Mouse (Mus musculus): ENCODE results near the gene Noa1. TPM values are rescaled to one million over a fixed set of nuclear protein-coding genes. Genes with fewer than 3 reads are reported as not detected.

Gene Noa1
- total and polyA plus RNA-seq, 3 experiments, result 12.0 to 51.1 (median 35.1) TPM

DNA sequence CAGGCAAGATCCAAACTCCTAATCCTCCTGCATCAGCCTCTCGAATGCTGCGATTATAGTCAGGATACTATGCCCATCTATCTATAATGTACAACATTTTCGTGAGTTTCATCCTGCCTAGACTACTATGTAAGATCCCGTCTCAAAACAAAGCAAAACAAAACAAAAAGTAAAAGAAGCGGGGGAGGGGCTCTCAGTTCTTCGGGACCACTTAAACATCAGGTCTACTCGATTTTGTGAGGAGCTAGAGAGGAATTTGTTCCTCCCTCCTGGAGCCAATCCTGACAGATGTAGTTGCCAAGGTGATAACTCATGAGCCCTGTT lies 64.5 kb downstream of the Noa1 start:
- H3K4me3 ChIP-seq (ENCODE audit: low read depth, low read length), result no peak overlapping the region
- no peaks in the 10 kb centered on the region for H3K9me3 ChIP-seq (replicated peaks)
- no peaks in the 10 kb centered on the region for H3K36me3 ChIP-seq (replicated peaks)
- TF ChIP-seq GATA2 (IDR thresholded peaks at IDR 0.05; ENCODE audit: borderline replicate concordance, low read depth, low read length) (no peak), CTCF (IDR thresholded peaks at IDR 0.05; ENCODE audit: low read depth, low read length) (no peak), GATA1 (IDR thresholded peaks at IDR 0.05; ENCODE audit: borderline replicate concordance, low read length) (no peak), TAL1 (conservative IDR thresholded peaks at IDR 0.05; ENCODE audit: low read depth, low read length) (no peak), POLR2AphosphoS5 (IDR thresholded peaks at IDR 0.05; ENCODE audit: insufficient replicate concordance, low read depth, low read length) (no peak)
- H3K4me1 ChIP-seq (ENCODE audit: insufficient read depth, low read depth, low read length), result no peaks in the 10 kb centered on the region
- H3K27me3 ChIP-seq (ENCODE audit: insufficient read depth, low read length), result peaks cover 20% of the 10 kb centered on the region
- ATAC-seq (ENCODE audit: extremely low read depth, insufficient number of reproducible peaks, low FRiP score, poor library complexity, severe bottlenecking) (no peak), DNase-seq (ENCODE audit: low spot score) (no peak)

DNA sequence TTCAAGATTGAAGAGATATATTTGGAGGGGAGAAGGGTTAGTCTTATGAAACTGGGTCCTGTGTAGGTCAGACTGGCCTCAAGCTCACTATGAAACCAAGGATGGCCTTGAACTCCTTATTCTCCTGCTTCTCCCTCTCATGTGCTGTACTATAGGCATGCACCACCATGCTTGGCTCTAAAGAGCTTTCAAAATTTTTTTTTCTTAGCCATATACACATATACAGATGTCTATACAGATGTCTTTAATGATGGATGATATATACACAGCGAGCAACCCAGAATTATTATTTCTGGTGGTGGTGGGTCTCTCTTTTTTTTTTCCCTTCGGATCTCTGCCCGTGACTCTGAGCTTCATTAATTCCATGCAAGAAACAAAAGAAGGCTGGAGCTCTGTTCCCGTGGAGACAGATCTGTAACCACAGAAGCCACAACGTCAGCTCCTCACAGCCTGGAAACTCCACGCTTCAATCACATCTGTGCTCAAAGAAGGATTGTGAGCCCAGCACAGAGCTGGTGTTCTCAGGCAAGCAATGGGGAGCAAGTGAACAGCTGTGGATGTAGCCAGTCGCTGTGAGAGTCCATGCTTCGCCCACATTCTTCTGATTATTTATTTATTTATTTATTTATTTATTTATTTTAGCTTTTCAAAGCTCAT lies 65.4 kb downstream of the Noa1 start:
- no peaks in the 10 kb centered on the region for H3K4me1 ChIP-seq (ENCODE audit: insufficient read depth, low read depth, low read length)
- TF ChIP-seq TAL1 (conservative IDR thresholded peaks at IDR 0.05; ENCODE audit: low read depth, low read length) (no peak), POLR2AphosphoS5 (IDR thresholded peaks at IDR 0.05; ENCODE audit: insufficient replicate concordance, low read depth, low read length) (no peak), CTCF (IDR thresholded peaks at IDR 0.05; ENCODE audit: low read depth, low read length) (no peak), GATA1 (IDR thresholded peaks at IDR 0.05; ENCODE audit: borderline replicate concordance, low read length) (no peak), GATA2 (IDR thresholded peaks at IDR 0.05; ENCODE audit: borderline replicate concordance, low read depth, low read length) (no peak)
- ATAC-seq (ENCODE audit: extremely low read depth, insufficient number of reproducible peaks, low FRiP score, poor library complexity, severe bottlenecking) (no peak), DNase-seq (ENCODE audit: low spot score) (no peak)
- no peaks in the 10 kb centered on the region for H3K36me3 ChIP-seq (replicated peaks)
- H3K27me3 ChIP-seq (ENCODE audit: insufficient read depth, low read length), result peaks cover 16% of the 10 kb centered on the region
- H3K4me3 ChIP-seq (ENCODE audit: low read depth, low read length), result no peak overlapping the region
- H3K9me3 ChIP-seq (replicated peaks), result no peaks in the 10 kb centered on the region

Other genes with a start within 250 kb of the Noa1 start
- not detected in 2 replicates for gene Hopx, start 195.0 kb downstream of the Noa1 start, total RNA-seq (2014; fragmentation: Nextera tagmentation)
- not detected in 2 replicates for gene Hopx, start 195.0 kb downstream of the Noa1 start, total RNA-seq (2017)
- gene Hopx, start 195.0 kb downstream of the Noa1 start, polyA plus RNA-seq (2012), result not detected in 2 replicates
- not detected in 2 replicates for gene Spink2, start 98.6 kb downstream of the Noa1 start, total RNA-seq (2014; fragmentation: Nextera tagmentation)
- gene Spink2, start 98.6 kb downstream of the Noa1 start, total RNA-seq (2017), result not detected in 2 replicates
- gene Spink2, start 98.6 kb downstream of the Noa1 start, polyA plus RNA-seq (2012), result not detected in 2 replicates
- 46.7 and 48.9 TPM in 2 replicates for gene Rest, start 44.6 kb downstream of the Noa1 start, total RNA-seq (2014; fragmentation: Nextera tagmentation)
- gene Rest, start 44.6 kb downstream of the Noa1 start, total RNA-seq (2017), result 43.4 and 52.1 TPM in 2 replicates
- 7.1 and 8.3 TPM in 2 replicates for gene Rest, start 44.6 kb downstream of the Noa1 start, polyA plus RNA-seq (2012)
- 148 and 198 TPM in 2 replicates for gene Polr2b, start 63 bp upstream of the Noa1 start, total RNA-seq (2014; fragmentation: Nextera tagmentation)
- 163 and 179 TPM in 2 replicates for gene Polr2b, start 63 bp upstream of the Noa1 start, total RNA-seq (2017)
- 2.4 and 3.7 TPM in 2 replicates for gene Polr2b, start 63 bp upstream of the Noa1 start, polyA plus RNA-seq (2012)
- gene Igfbp7, start 98.0 kb upstream of the Noa1 start, total RNA-seq (2014; fragmentation: Nextera tagmentation), result not detected in 2 replicates
- not detected in 2 replicates for gene Igfbp7, start 98.0 kb upstream of the Noa1 start, total RNA-seq (2017)
- not detected in 2 replicates for gene Igfbp7, start 98.0 kb upstream of the Noa1 start, polyA plus RNA-seq (2012)

Data from G1E (cell line).